Comparison of ENCODE assay signal across 8 mouse cellular contexts in the genomic region with DNA sequence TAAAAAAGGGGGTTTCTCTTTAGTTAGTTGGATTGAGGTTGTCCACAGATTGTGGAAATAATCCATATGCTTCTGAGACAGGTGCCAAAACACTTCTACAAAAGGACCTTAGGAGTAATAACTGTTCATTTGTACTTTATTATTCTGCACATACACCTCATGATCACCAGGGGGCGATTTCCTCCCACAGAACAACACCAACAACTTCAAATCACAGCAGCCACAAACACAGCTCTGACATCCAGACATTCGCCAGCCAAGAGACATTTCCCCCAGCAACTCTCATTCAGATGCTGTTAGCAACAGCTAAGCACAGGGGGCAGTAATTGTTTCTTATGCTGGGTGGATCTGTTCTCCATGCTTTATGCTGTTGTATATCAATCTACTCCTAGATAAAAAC. TPM values are rescaled to one million over a fixed set of nuclear protein-coding genes. Genes with fewer than 3 reads are reported as not detected.
A peak's percentile ranks its signal among the peaks of the same experiment; 100 is the strongest.
DNase-seq lines count a peak whose midpoint lies in the region; ATAC-seq and TF ChIP-seq lines count a peak whose summit lies in the region.

No protein-coding gene starts in this region.

- H3K4me3 ChIP-seq in intestine, postnatal 0 days (ENCODE audit: low read depth, low read length): no peak overlapping the region

- H3K27me3 ChIP-seq in intestine, postnatal 0 days (replicated peaks; ENCODE audit: control insufficient read depth, insufficient read depth, low read length): no peaks in the 10 kb centered on the region

- TF ChIP-seq CTCF in intestine, postnatal 0 days (IDR thresholded peaks at IDR 0.05; ENCODE audit: low read depth): peak; percentile 75

- no peak overlapping the region for H3K9ac ChIP-seq in intestine, postnatal 0 days (ENCODE audit: low read depth, low read length)

- no peaks in the 10 kb centered on the region for H3K4me1 ChIP-seq in intestine, postnatal 0 days (replicated peaks; ENCODE audit: control insufficient read depth, insufficient read depth, low read length)

- no peak for DNase-seq in frontal cortex, postnatal 25 days (ENCODE audit: low spot score in 2 of 2)
- peak; percentile 71 to 72 for DNase-seq in B cell, adult 2 months
- DNase-seq in cerebellum, adult 11-12 months: peak; percentile 6
- peak; percentile 24 for DNase-seq in forelimb bud, embryonic 11.5 days (ENCODE audit: low read depth, low spot score)
- DNase-seq in lung, postnatal 14 days: peak; percentile 47
- peak; percentile 13 for DNase-seq in retina, postnatal 7 days (ENCODE audit: low read depth, low spot score)

- H3K9me3 ChIP-seq in intestine, postnatal 0 days (ENCODE audit: control insufficient read depth): no peaks in the 10 kb centered on the region

- no peak overlapping the region for H3K27ac ChIP-seq in intestine, postnatal 0 days (ENCODE audit: low read depth, low read length)

- H3K4me2 ChIP-seq in intestine, postnatal 0 days (replicated peaks; ENCODE audit: low read depth): no peak overlapping the region

- WGBS in intestine, postnatal 0 days: 14% methylated on average over 2 of the region's 2 CpGs

- 0 out of 2 replicates have a peak, but pooled peaks have one; percentile 41 for ATAC-seq in frontal cortex, adult (ENCODE audit: low TSS enrichment)
- ATAC-seq in intestine, postnatal 0 days: no peak

- no peaks in the 10 kb centered on the region for H3K36me3 ChIP-seq in intestine, postnatal 0 days (ENCODE audit: control insufficient read depth, insufficient read depth)

RNA-seq across cellular contexts. Expression of gene Pfpl, which starts 5.3 kb away (rescaled TPM):
- polyA plus RNA-seq in intestine, postnatal 0 days (2015; fragmentation: Nextera tagmentation; extraction: Ambion mirVana): not detected in 2 replicates

RNA-seq across cellular contexts. Expression of gene Olfr1441, which starts 15.8 kb away (rescaled TPM):
- polyA plus RNA-seq in intestine, postnatal 0 days (2015; fragmentation: Nextera tagmentation; extraction: Ambion mirVana): not detected in 2 replicates

RNA-seq across cellular contexts. Expression of gene Mpeg1, which starts 27.5 kb away (rescaled TPM):
- polyA plus RNA-seq in intestine, postnatal 0 days (2015; fragmentation: Nextera tagmentation; extraction: Ambion mirVana): 2.2 and 2.7 TPM in 2 replicates

RNA-seq across cellular contexts. Expression of gene Olfr1440, which starts 46.0 kb away (rescaled TPM):
- polyA plus RNA-seq in intestine, postnatal 0 days (2015; fragmentation: Nextera tagmentation; extraction: Ambion mirVana): not detected in 2 replicates

Comparison
In these comparisons a context has a peak if more than half of its experiments do, and no peak if none do; other contexts are left out.
1. DNase-seq: peak in B cell, adult 2 months (2 of 2), cerebellum, adult 11-12 months (single experiment), forelimb bud, embryonic 11.5 days (single experiment), lung, postnatal 14 days (single experiment) and retina, postnatal 7 days (single experiment); none in frontal cortex, postnatal 25 days (0 of 2).